Mouse (Mus musculus): ENCODE measurements around the gene Mad1l1.

The Mad1l1 gene

GRCm38 (mm10) chr5:140143541-140143940 is 177.8 kb downstream of the Mad1l1 start:
- no peak for DNase-seq (ENCODE audit: low read depth, low spot score)

DNA sequence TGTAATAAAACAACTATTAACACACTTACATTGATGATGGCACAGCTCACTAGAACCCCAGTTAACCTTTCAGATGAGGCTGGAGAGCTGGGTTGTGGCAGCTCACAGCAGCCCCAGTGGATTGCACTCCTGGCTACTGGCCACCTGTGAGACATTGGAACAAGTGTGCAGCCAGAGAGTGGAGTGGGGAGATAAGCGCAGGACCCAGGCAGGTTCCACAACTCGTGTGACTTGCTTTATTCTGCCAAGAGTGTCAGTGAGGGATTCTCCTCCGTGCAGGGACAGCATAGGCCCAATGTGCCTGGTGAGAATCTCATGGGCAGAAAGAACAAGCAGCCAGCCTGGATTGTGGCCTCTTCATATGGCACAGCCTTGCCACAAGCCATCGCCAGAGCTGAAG is 180.0 kb downstream of the Mad1l1 start:
- DNase-seq (ENCODE audit: low read depth, low spot score), result no peak

DNA sequence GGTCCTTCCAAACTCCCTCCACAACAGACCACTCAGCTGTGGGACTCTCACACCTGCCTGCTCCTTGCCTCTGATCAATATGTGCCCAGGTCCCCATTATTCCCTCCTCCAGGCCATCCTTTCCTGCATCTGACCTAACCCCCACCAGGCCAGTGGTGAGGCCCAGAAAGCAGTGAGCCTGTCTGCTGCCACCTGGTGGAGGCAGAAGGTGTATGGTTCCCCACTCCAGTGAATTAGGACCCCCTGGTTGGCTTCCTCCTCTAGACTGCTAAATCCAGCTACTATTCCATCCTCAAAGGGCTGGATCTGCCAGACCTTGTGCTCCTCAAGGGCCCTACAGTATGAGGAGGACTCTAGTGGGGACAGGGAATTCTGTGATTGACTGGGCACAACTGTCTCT is 181.1 kb downstream of the Mad1l1 start:
- DNase-seq (ENCODE audit: low read depth, low spot score), result peak; percentile 69

GRCm38 (mm10) chr5:140135734-140136625 is 185.4 kb downstream of the Mad1l1 start:
- no peak for DNase-seq (ENCODE audit: low read depth, low spot score)

DNA sequence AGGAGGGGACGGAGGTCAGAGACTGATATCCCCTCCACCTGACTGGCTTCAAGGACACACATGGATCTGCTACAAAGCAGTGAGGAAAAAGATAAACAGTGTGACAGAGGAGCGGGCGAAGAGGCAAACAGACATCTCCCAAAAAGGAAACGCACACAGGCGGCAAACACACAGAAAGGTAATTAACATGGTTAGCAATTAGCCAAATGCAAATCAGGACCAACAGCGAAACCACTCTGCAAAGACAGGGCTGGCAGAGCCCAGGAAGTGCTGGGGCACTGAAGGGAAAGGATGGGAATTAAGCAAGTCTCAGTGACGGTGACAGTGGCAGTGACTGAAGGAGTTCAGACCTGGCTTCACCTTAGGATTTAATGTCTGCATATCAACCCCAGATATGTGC is 187.3 kb downstream of the Mad1l1 start:
- DNase-seq (ENCODE audit: low read depth, low spot score), result no peak

DNA sequence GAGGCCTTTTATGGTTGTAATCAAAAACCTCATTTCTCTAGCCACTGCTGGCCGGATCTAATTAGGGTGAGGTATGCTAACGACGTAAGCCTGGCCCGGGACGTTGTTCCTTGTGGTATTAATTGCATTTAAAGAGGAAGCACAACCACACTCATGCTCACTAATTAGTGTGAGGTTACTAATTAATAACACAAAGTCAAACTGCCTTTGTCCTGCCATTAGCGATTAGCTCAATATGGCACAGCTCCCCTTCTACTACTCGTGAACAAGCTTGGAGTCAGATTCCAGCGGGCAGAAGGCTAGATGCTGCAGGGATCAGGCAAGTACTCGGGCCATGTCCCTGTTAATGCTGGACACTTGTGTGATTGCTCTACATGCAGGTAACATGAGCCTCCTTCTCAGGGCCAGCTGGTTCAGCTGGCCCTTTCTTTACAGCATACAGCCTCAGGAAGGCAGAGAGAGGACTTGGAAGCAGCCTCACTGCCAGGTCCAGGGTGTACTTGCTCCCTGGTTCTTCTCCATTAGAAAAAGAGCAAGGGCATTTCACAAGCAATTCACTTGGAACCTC is 192.9 kb downstream of the Mad1l1 start:
- no peak for DNase-seq (ENCODE audit: low read depth, low spot score)

DNA sequence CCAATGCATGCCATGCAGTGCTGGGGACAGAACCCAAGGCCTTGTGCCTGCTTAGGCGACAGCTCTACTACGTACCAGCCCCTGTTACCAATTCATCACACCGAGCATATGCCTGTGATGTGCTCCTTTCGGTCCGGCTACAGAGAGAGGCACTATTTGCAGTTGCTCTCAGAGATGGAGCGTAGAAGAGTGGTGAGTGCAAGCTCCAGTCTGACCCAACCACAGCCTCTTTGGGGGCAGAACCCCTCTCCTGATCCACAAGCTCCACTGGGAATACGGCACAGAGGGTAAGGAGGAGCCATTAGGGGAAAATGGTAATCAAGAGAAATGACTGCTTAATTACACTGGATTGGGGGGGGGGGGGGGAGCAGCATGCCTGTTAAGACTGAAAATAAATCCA is 193.4 kb downstream of the Mad1l1 start:
- no peak for DNase-seq (ENCODE audit: low read depth, low spot score)

GRCm38 (mm10) chr5:140124626-140125025 is 196.7 kb downstream of the Mad1l1 start:
- no peak for DNase-seq (ENCODE audit: low read depth, low spot score)

DNA sequence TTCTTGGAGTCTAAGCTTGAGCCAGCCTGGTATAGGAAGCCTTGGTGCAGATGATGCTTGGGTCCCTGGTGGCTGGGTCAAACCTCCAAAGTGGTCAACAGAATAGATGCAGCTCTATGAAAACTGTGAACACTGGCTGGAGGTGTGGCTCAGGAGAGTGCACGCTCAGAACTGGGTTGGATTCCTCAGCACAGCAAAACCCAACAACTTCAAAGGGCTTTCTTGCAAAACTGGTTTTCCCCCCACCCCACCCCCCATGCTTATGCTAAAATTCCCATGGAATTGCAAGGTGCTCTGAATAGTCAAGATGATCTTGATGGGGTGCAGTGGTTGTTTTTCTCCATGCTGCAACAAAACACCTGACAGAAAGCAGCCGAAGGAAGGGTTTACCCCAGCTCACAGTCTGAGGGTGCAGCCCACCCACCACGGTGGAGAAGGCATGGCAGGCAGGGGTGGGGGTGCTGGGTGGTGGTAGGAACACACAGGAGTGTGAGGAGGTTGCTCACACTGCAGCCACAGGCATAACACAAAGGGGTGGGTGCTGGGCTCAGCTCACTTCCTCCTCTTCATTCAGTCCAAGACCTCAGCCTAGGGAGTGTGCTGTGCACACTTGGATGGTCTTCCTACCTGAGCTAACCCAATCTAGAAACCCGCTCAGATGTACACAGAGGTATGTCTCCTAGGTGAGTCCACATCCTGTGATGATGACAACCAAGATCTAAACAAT is 197.5 kb downstream of the Mad1l1 start:
- no peak for DNase-seq (ENCODE audit: low read depth, low spot score)

GRCm38 (mm10) chr5:140123194-140123593 is 198.2 kb downstream of the Mad1l1 start:
- no peak for DNase-seq (ENCODE audit: low read depth, low spot score)

GRCm38 (mm10) chr5:140121966-140122365 is 199.4 kb downstream of the Mad1l1 start:
- no peak for DNase-seq (ENCODE audit: low read depth, low spot score)

- DNase-seq (ENCODE audit: low read depth, low spot score), result no peak
Observed at GRCm38 (mm10) chr5:140118921-140119320, 202.4 kb downstream of the Mad1l1 start.

DNA sequence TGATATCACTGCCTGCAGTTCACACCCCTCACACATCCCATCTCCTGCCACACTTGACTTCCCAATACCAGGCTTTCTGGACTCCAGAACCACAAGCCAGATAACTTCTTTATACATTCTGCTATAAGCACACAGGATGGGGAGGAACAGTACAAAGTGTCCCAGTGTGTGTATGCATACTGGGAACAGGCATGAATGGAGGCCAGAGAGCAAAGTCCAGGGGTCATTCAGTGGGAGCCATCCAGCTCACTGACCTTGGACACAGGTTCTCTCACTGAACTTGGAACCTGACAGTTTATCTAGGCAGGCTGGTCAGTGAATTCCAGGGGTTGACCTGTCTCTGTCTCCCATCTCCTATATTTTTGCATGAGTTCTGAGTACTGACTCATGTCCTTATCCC is 203.4 kb downstream of the Mad1l1 start:
- no peak for DNase-seq (ENCODE audit: low read depth, low spot score)

GRCm38 (mm10) chr5:140115434-140116271 is 205.7 kb downstream of the Mad1l1 start:
- peak; percentile 82 for DNase-seq (ENCODE audit: low read depth, low spot score)

DNA sequence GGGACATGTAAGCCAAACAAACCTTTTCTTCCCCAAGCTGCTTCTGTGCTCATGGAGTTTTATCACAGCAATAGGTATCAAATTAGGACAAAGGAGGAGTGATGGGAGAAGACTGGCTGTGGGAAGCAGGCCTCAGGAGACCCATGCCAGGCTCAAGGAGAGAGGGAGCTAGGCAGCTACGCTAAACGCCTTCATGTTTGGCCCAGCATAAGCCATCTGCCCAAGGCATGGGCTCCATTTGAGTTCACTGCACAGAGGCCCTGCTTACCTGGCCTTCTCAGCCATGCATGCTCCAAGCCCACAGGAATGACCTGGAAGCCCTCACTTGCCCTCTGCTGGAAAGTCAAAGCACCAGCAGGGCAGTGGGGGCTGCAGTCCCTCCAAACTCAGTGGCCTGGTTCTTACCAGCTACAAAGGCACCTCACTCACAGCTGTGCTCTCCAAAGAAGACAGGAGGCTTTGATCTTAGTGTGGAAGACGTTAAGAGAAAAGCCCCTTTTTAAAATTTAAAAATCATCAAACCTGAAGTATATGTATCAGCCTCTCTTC is 206.8 kb downstream of the Mad1l1 start:
- DNase-seq (ENCODE audit: low read depth, low spot score), result peak; percentile 9

GRCm38 (mm10) chr5:140113281-140113680 is 208.1 kb downstream of the Mad1l1 start:
- no peak for DNase-seq (ENCODE audit: low read depth, low spot score)

DNA sequence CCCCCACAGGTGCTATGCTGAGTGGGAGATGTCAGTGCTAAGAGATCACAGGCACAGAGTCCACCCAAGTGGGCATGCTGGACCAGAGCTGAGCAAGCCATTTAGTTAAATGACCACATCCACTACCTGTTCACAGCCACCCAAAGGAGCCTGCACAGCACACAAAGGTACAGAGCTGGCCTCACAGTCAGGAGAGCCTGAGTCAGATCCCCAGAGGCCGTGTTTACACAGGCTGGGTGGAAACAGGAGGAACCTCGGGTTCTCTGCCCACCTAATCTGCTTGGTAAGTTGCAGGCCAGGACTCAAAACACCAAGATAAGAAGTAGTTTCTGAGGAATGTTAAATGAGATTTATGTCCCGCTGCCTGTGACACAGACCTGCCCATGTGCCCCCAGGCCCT is 211.3 kb downstream of the Mad1l1 start:
- DNase-seq (ENCODE audit: low read depth, low spot score), result no peak

- no peak for DNase-seq (ENCODE audit: low read depth, low spot score)
Observed at GRCm38 (mm10) chr5:140107907-140108306, 213.4 kb downstream of the Mad1l1 start.

- no peak for DNase-seq (ENCODE audit: low read depth, low spot score)
Observed at GRCm38 (mm10) chr5:140106051-140106450, 215.3 kb downstream of the Mad1l1 start.

DNA sequence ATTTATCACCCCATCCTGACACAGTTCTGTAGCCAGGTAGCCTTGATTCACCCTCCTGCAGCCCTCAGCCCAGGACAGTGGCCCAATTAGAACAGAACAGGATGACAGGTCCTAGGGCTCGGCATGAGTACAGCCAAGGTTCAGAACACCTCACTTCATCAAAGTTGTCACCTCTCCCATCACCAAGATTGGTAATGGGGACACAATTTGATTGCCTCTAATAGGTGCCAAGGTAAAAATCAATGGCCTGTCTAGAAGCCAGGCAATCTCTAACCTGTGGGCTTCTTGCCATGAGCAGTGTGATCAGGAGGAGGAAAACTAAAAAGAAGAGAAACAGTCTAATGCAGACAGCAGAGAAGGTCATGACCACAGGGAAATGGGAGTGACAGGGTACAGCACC is 216.5 kb downstream of the Mad1l1 start:
- no peak for DNase-seq (ENCODE audit: low read depth, low spot score)

DNA sequence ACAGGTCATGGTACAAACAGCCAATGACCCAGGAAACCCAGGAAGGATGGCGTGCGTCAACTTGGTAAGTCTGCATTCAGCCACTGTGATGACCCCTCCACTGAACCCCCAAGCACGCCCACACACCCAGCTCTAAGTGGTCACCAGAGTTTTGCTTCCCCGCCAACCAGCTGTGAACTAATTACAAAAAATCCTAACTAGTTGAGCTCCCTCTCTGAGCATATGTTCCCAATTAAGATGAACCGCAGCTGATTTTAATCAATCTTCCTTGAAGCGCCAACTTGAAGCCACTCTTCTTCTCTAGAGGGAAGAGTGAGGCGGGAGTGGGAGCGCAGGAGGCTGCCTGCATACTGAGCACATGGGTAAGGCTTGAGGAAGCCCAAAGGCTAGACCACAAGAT is 218.6 kb downstream of the Mad1l1 start:
- DNase-seq (ENCODE audit: low read depth, low spot score), result peak; percentile 17
